Mouse (Mus musculus): Measurements from ENCODE around the gene Igf2bp2.

- TF ChIP-seq CTCF (IDR thresholded peaks at IDR 0.05; ENCODE audit: borderline replicate concordance, control insufficient read depth, extremely low read depth, insufficient read depth, low read length, poor library complexity): no peak
- TF ChIP-seq POLR2A (IDR thresholded peaks at IDR 0.05; ENCODE audit: control insufficient read depth, extremely low read depth, insufficient read depth, low read length, poor library complexity): no peak
Measured at GRCm38 (mm10) chr16:22165556-22165955, 2.5 kb upstream of the Igf2bp2 start.
